Mouse (Mus musculus) hindbrain, embryonic 16.5 days (tissue): ENCODE data around the gene Cyyr1. TPM values are rescaled to one million over a fixed set of nuclear protein-coding genes. Genes with fewer than 3 reads are reported as not detected.

ENCODE experiments used
- ATAC-seq: fragments of 200-750 bp; cut with Nextera tagmentation; 2 replicates; pipeline ENCODE4 v1.8.0; 2017; ENCODE audit warnings: moderate TSS enrichment, moderate library complexity
- H3K27ac ChIP-seq: fragments of 300-500 bp; sonication (generic); 2 replicates; pipeline ENCODE4 v1.5.1; 2014; ENCODE audit warnings: low read depth, mild to moderate bottlenecking, control low read depth, low read length, moderate library complexity
- H3K27me3 ChIP-seq: fragments of 300-500 bp; sonication (generic); replicated peaks from 2 replicates; pipeline ENCODE4 v1.6.1; 2014; ENCODE audit warnings: low read length; ENCODE audit not compliant: control insufficient read depth, insufficient read depth
- H3K36me3 ChIP-seq: fragments of 300-500 bp; sonication (generic); 2 replicates; pipeline ENCODE4 v1.6.1; 2014; ENCODE audit warnings: mild to moderate bottlenecking, low read length, moderate library complexity, mixed read lengths; ENCODE audit not compliant: control insufficient read depth, insufficient read depth
- H3K4me1 ChIP-seq: fragments of 300-500 bp; sonication (generic); 2 replicates; pipeline ENCODE4 v1.6.1; 2014; ENCODE audit warnings: low read depth, low read length; ENCODE audit not compliant: control insufficient read depth, insufficient read depth
- H3K4me2 ChIP-seq: fragments of 300-500 bp; sonication (generic); 2 replicates; pipeline ENCODE4 v1.6.1; 2014; ENCODE audit warnings: mild to moderate bottlenecking, low read length, control low read depth, moderate library complexity
- H3K4me3 ChIP-seq: fragments of 300-500 bp; sonication (generic); 2 replicates; pipeline ENCODE4 v1.5.1; 2014; ENCODE audit warnings: mild to moderate bottlenecking, low read length, control low read depth, moderate library complexity
- H3K9ac ChIP-seq: fragments of 300-500 bp; sonication (generic); 2 replicates; pipeline ENCODE4 v1.6.1; 2014; ENCODE audit warnings: low read depth, mild to moderate bottlenecking, control low read depth, low read length, moderate library complexity
- H3K9me3 ChIP-seq: fragments of 300-500 bp; sonication (generic); 2 replicates; pipeline ENCODE4 v1.6.1; 2014; ENCODE audit warnings: mild to moderate bottlenecking, low read length, moderate library complexity; ENCODE audit not compliant: control insufficient read depth
- WGBS: fragments of 180-500 bp; shearing (Covaris S2); extraction: QIAGEN DNeasy Blood & Tissue Kit; methylation state at CpG from one replicate; pipeline ENCODE4 v1.1.7; 2014; 5-methylcytosine and 5-hydroxymethylcytosine counted together
- polyA plus RNA-seq: library from polyadenylated mRNA; unstranded; fragments of >200 nt; fragmentation: Nextera tagmentation; extraction: Ambion mirVana; gene quantifications from 2 replicates; pipeline ENCODE4 v1.2.1, GENCODE M21; 2015

Cyyr1 gene
- polyA plus RNA-seq, 1 experiment from 2014 or later = 3.0 TPM

DNA sequence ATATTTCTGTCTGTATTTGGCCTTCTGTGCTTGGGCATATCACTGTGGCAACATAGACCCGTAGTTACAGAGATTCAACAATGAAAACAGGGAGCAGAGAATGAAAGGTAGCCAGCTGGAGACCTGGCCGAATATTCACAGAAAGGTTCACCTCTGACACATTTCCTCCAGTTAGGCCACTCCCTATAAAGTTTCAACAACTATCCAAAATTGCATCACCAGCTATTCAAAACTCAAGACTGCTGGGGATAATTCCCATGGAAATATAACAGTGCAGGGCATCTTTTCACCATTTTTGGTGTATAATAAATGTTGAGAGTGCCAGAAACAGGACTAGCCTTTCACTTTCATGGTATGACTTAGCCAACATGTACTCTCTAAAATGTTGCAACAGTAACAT is 130.3 kb downstream of the Cyyr1 start:
- no peak for ATAC-seq
- Histone ChIP-seq H3K36me3 (no peaks in the 10 kb centered on the region), H3K9ac (no peak overlapping the region), H3K27me3 (no peaks in the 10 kb centered on the region), H3K9me3 (no peaks in the 10 kb centered on the region), H3K4me2 (no peak overlapping the region), H3K4me3 (no peak overlapping the region), H3K4me1 (no peaks in the 10 kb centered on the region), H3K27ac (no peak overlapping the region)
- WGBS = 72% methylated on average over 2 of the region's 2 CpGs

DNA sequence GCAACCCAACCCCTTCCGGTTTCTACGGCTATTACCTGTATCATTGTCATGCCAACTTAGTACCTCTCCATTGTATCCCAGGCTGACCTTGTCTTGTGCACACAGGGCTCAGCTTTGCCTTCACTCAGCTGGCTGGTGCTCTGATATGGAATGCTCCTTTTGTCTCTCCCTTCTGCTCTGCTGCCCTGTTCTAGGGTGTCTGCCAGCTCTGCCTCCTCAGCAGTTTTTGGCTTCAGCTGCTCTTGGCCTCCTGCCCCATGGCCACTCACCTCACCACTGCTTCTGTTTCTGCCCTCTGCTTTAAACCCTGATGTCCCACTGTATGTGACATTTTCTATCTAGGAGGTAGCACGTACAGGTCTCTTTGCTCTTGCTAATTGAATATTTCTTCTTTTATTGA is 137.8 kb downstream of the Cyyr1 start:
- no peak overlapping the region for H3K4me3 ChIP-seq
- H3K4me1 ChIP-seq = no peaks in the 10 kb centered on the region
- no peak overlapping the region for H3K4me2 ChIP-seq
- no peaks in the 10 kb centered on the region for H3K36me3 ChIP-seq
- ATAC-seq = peak; percentile 86
- H3K9ac ChIP-seq = no peak overlapping the region
- H3K27me3 ChIP-seq = no peaks in the 10 kb centered on the region
- no peaks in the 10 kb centered on the region for H3K9me3 ChIP-seq
- WGBS = 67% methylated on average over 3 of the region's 3 CpGs
- H3K27ac ChIP-seq = no peak overlapping the region

DNA sequence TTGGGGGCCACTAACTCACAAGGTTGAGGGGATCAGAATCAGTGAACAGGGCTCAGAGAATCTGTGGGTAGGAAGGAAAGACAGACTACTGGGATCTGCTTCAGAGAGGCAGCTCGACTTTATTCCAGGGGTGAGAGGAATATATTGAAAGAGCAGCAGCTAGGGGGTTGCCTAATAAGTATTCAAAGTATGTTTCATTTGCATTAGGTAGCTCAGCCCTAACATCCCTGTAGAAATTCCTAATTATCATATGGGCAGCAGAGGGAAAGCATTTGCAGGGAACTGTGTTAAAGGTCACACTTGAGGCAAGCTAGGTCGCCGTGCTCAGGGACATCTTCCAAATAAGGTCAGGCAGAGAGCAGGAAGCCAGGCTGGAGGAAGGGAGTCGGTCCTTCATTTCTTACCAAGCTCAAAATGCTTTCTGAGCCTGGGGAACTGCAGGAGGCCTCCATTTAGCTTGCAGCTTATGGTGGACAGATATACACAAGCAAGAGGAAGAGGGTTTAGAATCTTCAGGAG is 159.7 kb downstream of the Cyyr1 start:
- Histone ChIP-seq H3K36me3 (no peaks in the 10 kb centered on the region), H3K9me3 (no peaks in the 10 kb centered on the region), H3K9ac (no peak overlapping the region), H3K27ac (no peak overlapping the region), H3K4me1 (0 out of 2 replicates have a peak, but pooled peaks cover 2% of the 10 kb centered on the region), H3K4me3 (no peak overlapping the region), H3K27me3 (no peaks in the 10 kb centered on the region), H3K4me2 (no peak overlapping the region)
- no peak; the same call in 1 of the 2 replicates for ATAC-seq
- WGBS = 28% methylated on average over 4 of the region's 4 CpGs

GRCm38 (mm10) chr16:85386801-85387200 is 166.4 kb downstream of the Cyyr1 start:
- 54% methylated on average over 5 of the region's 5 CpGs for WGBS
- Histone ChIP-seq H3K4me3 (no peak overlapping the region), H3K27me3 (no peaks in the 10 kb centered on the region), H3K36me3 (no peaks in the 10 kb centered on the region), H3K27ac (no peak overlapping the region), H3K4me1 (no peaks in the 10 kb centered on the region), H3K9ac (no peak overlapping the region), H3K4me2 (no peak overlapping the region), H3K9me3 (peaks cover 2% of the 10 kb centered on the region; the same call in 1 of the 2 replicates)
- ATAC-seq = 0 out of 2 replicates have a peak, but pooled peaks have one; percentile 20

Other genes starting within 250 kb of the Cyyr1 start
- 14.7 and 15.9 TPM in 2 replicates for gene Adamts1, start 249.7 kb upstream of the Cyyr1 start, polyA plus RNA-seq